Mouse (Mus musculus): ENCODE data around the gene Mrps12. TPM values are rescaled to one million over a fixed set of nuclear protein-coding genes. Genes with fewer than 3 reads are reported as not detected.
A peak's percentile ranks its signal among the peaks of the same experiment; 100 is the strongest.

Gene Mrps12
- polyA plus RNA-seq, 1 experiment from 2014 or later, result 120 TPM

DNA sequence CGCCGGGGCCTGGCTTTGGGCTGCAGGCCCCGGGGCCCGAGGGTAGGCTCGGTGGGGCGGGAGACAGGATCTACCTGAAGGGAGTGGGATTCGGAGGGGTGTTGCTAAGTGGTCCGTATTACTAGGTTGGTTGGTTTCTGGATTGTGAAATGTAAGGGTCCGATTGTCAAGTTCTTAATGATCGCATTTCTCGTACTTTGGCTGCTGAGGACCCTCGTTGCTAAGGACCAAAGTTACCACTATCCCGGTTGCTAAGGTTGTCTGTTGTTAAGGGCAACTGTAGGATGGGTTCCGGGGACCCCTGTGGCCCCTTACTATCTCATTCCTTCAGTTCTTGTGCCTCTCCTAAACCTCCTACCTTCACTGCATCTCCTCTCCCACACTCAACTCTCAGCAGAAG is 25.3 kb upstream of the Mrps12 start:
- Histone ChIP-seq H3K9ac (ENCODE audit: low read length) (peak overlapping the region; percentile 83), H3K4me2 (ENCODE audit: low read depth, low read length) (peak overlapping the region; percentile 65), H3K4me3 (ENCODE audit: low read length) (peak overlapping the region; percentile 90), H3K27me3 (ENCODE audit: control insufficient read depth, insufficient read depth, low read depth, low read length) (no peaks in the 10 kb centered on the region), H3K4me1 (replicated peaks; ENCODE audit: control insufficient read depth, insufficient read depth, low read length) (peaks cover 17% of the 10 kb centered on the region), H3K9me3 (ENCODE audit: control insufficient read depth, low read length) (no peaks in the 10 kb centered on the region), H3K36me3 (ENCODE audit: control insufficient read depth, insufficient read depth, low read length) (no peaks in the 10 kb centered on the region), H3K27ac (ENCODE audit: low read length) (no peak overlapping the region)
- no peak for ATAC-seq (ENCODE audit: low read depth)
- WGBS, result 3% methylated on average over 14 of the region's 14 CpGs

DNA sequence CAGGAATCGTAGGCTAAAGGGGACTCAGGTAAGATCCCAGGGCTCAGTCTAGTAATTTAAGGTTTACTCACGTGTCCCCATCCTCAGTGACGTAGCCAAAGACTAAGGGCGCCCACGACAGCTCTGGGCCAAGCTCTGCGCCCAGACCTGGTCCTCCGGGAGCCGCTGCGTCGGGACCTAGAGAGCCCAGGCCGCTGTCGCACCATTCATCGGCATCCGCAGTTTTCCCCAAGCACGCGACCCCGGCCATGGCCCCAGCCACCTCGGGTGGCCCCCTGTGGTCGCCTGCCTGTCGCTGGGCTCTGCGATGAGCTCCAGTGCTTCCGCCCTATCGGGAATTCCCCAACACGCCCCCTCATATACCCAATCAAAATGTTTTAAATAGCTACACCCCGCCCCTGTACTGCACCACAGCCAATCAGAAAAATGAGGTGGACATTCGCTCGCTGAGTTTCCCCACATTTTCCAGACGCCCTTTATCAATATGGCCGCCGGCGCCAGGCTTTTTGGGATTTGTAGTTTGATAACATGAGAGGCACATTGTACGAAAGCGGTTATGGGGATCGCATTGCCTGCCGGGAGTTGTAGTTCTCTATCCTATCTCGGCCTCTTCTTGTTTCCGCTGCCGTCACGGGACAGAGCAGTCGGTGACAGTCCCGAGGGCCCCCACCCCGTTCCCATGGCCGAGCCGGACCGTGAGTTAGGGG is 24.7 kb upstream of the Mrps12 start, which contains the start of gene Sirt2:
Gene Sirt2, plus strand, starts transcription at position 563 of the 707 bp plus-strand sequence.
- H3K36me3 ChIP-seq (ENCODE audit: control insufficient read depth, insufficient read depth, low read length), result peaks cover 4% of the 10 kb centered on the region; the same call in 1 of the 2 replicates
- peaks cover 17% of the 10 kb centered on the region for H3K4me1 ChIP-seq (replicated peaks; ENCODE audit: control insufficient read depth, insufficient read depth, low read length)
- peak within 1 kb of the TSS; percentile 83 for H3K9ac ChIP-seq (ENCODE audit: low read length)
- no peak within 1 kb of the TSS for H3K27ac ChIP-seq (ENCODE audit: low read length)
- ATAC-seq (ENCODE audit: low read depth), result peak; percentile 98
- H3K4me3 ChIP-seq (ENCODE audit: low read length), result peak within 1 kb of the TSS; percentile 90
- no peaks in the 10 kb centered on the region for H3K9me3 ChIP-seq (ENCODE audit: control insufficient read depth, low read length)
- under 1% methylated on average over 45 of the region's 45 CpGs for WGBS
- peak within 1 kb of the TSS; percentile 84 for H3K4me2 ChIP-seq (ENCODE audit: low read depth, low read length)
- no peaks in the 10 kb centered on the region for H3K27me3 ChIP-seq (ENCODE audit: control insufficient read depth, insufficient read depth, low read depth, low read length)

DNA sequence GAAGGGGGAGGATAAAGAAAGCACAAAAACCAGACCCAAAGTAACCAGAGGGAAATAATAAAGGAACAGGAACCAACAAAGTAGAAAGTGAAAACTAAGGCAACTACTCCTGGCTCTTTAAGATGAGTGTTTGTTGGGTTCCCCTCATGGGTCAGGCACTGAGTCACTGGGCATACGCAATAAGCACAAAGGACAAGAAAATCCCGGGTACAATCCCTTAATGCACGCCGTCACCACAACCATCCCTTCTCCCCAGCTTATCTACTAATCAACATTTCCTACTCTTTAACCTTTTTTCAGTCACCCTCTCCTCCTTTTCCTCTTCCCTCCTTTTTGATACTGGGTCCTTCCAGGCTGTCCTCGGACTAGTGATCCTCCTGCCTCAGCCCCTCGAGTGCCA is 23.6 kb upstream of the Mrps12 start:
- no peaks in the 10 kb centered on the region for H3K27me3 ChIP-seq (ENCODE audit: control insufficient read depth, insufficient read depth, low read depth, low read length)
- H3K4me3 ChIP-seq (ENCODE audit: low read length), result peak overlapping the region; percentile 90; the same call in 1 of the 2 replicates
- H3K4me2 ChIP-seq (ENCODE audit: low read depth, low read length), result peak overlapping the region; percentile 84
- H3K9me3 ChIP-seq (ENCODE audit: control insufficient read depth, low read length), result no peaks in the 10 kb centered on the region
- no peak for ATAC-seq (ENCODE audit: low read depth)
- H3K36me3 ChIP-seq (ENCODE audit: control insufficient read depth, insufficient read depth, low read length), result peaks cover 4% of the 10 kb centered on the region; the same call in 1 of the 2 replicates
- WGBS, result 83% methylated on average over 6 of the region's 6 CpGs
- no peak overlapping the region for H3K27ac ChIP-seq (ENCODE audit: low read length)
- H3K9ac ChIP-seq (ENCODE audit: low read length), result no peak overlapping the region
- H3K4me1 ChIP-seq (replicated peaks; ENCODE audit: control insufficient read depth, insufficient read depth, low read length), result peaks cover 17% of the 10 kb centered on the region

DNA sequence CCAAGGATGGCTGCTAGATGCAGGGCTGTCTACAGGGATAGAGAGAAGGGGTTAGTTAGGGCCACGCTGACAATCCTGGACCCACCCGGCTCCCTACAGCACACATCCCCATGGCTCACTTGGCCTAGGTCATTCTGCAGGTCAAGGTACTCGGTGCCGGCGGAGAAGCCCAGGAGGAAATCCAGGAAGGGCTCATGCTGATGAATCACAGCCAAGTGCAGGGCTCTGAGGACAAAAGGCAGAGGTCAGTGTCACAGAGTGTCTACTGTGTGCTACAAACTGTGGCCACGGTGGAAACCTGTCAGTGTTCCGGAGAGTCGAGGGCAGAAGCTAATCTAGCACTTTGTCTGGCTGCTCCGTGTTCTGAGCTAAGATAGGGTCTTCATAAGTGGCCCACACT is 20.3 kb upstream of the Mrps12 start:
- peaks cover 8% of the 10 kb centered on the region for H3K4me1 ChIP-seq (replicated peaks; ENCODE audit: control insufficient read depth, insufficient read depth, low read length)
- H3K4me2 ChIP-seq (ENCODE audit: low read depth, low read length), result no peak overlapping the region
- H3K36me3 ChIP-seq (ENCODE audit: control insufficient read depth, insufficient read depth, low read length), result peaks cover 14% of the 10 kb centered on the region; the same call in 1 of the 2 replicates
- no peak for ATAC-seq (ENCODE audit: low read depth)
- H3K9me3 ChIP-seq (ENCODE audit: control insufficient read depth, low read length), result no peaks in the 10 kb centered on the region
- no peaks in the 10 kb centered on the region for H3K27me3 ChIP-seq (ENCODE audit: control insufficient read depth, insufficient read depth, low read depth, low read length)
- no peak overlapping the region for H3K4me3 ChIP-seq (ENCODE audit: low read length)
- 88% methylated on average over 9 of the region's 9 CpGs for WGBS
- no peak overlapping the region for H3K9ac ChIP-seq (ENCODE audit: low read length)
- H3K27ac ChIP-seq (ENCODE audit: low read length), result no peak overlapping the region

DNA sequence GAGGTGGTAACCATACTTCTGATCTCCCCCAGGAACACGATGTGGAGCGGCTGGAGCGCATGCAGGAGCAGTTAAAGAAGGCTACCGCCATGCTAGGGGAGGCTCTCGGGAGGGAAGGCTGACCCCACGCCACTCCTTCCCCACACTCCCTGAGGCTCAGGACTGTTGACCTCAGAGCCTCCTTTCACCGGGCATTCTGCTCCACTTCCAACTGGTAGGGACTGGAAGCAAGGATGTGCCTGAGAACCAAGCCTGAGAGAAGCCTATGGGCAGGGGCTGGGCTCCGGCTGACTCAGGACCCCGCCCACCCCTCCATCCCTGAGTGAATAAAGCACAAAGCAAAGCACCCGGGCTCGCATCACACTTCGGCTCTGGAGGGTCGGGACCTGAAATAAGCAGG is 17.0 kb upstream of the Mrps12 start:
- peaks cover 15% of the 10 kb centered on the region for H3K36me3 ChIP-seq (ENCODE audit: control insufficient read depth, insufficient read depth, low read length)
- no peak overlapping the region for H3K27ac ChIP-seq (ENCODE audit: low read length)
- ATAC-seq (ENCODE audit: low read depth), result no peak
- H3K4me1 ChIP-seq (replicated peaks; ENCODE audit: control insufficient read depth, insufficient read depth, low read length), result peaks cover 2% of the 10 kb centered on the region; the same call in 1 of the 2 replicates
- peaks cover 8% of the 10 kb centered on the region for H3K27me3 ChIP-seq (ENCODE audit: control insufficient read depth, insufficient read depth, low read depth, low read length)
- no peaks in the 10 kb centered on the region for H3K9me3 ChIP-seq (ENCODE audit: control insufficient read depth, low read length)
- H3K9ac ChIP-seq (ENCODE audit: low read length), result no peak overlapping the region
- 86% methylated on average over 13 of the region's 13 CpGs for WGBS
- no peak overlapping the region for H3K4me2 ChIP-seq (ENCODE audit: low read depth, low read length)
- H3K4me3 ChIP-seq (ENCODE audit: low read length), result no peak overlapping the region

DNA sequence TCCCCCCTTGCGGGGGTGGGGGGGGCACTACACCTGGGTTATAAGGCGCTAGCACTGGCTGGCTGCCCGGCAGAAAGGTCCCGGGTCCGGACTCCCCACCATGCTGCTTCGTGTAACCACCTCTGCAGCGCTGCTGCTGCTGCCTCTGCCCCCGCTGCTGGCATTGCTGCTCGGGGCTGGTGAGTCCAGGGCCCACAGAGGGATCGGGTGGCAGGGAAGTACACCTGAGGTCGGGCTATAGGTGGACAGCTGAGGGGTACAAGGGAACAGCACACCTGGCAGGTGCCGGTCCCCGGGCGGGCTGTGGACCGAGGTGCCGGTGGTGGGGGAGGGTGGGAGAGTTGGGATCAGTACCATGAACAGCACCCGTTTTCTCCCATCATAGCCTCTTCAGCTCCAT is 14.5 kb upstream of the Mrps12 start, which contains the start of gene Ccer2:
Gene Ccer2, plus strand, starts transcription at position 96 of the 400 bp plus-strand sequence.
- no peak for ATAC-seq (ENCODE audit: low read depth)
- Histone ChIP-seq H3K9ac (ENCODE audit: low read length) (no peak within 1 kb of the TSS), H3K4me1 (replicated peaks; ENCODE audit: control insufficient read depth, insufficient read depth, low read length) (peaks cover 2% of the 10 kb centered on the region; the same call in 1 of the 2 replicates), H3K9me3 (ENCODE audit: control insufficient read depth, low read length) (no peaks in the 10 kb centered on the region), H3K36me3 (ENCODE audit: control insufficient read depth, insufficient read depth, low read length) (peaks cover 15% of the 10 kb centered on the region), H3K27ac (ENCODE audit: low read length) (no peak within 1 kb of the TSS), H3K4me3 (ENCODE audit: low read length) (no peak within 1 kb of the TSS), H3K27me3 (ENCODE audit: control insufficient read depth, insufficient read depth, low read depth, low read length) (peaks cover 8% of the 10 kb centered on the region), H3K4me2 (ENCODE audit: low read depth, low read length) (no peak within 1 kb of the TSS)
- 1% methylated on average over 17 of the region's 17 CpGs for WGBS

DNA sequence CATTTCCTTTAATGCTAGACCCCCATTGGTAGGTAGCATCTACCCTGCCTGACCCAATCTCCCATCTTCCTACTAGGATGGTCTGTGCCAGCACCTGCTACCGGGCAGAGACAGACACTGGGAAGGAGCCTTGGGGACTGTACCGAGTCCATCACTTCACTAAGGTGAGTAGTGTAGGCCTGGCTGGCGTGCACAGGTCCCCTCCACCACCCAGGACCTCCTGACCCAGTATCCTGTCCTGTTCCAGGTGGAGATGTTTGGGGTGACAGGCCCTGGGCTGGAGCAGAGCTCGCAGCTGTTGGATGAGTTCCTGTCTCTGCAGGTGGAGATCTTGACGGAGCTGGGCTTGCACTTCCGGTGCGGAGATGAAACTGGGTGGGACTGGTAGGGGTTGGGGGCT is 8.3 kb upstream of the Mrps12 start:
- no peak overlapping the region for H3K27ac ChIP-seq (ENCODE audit: low read length)
- no peaks in the 10 kb centered on the region for H3K4me1 ChIP-seq (replicated peaks; ENCODE audit: control insufficient read depth, insufficient read depth, low read length)
- H3K9ac ChIP-seq (ENCODE audit: low read length), result no peak overlapping the region
- no peaks in the 10 kb centered on the region for H3K27me3 ChIP-seq (ENCODE audit: control insufficient read depth, insufficient read depth, low read depth, low read length)
- no peak for ATAC-seq (ENCODE audit: low read depth)
- peaks cover 11% of the 10 kb centered on the region for H3K36me3 ChIP-seq (ENCODE audit: control insufficient read depth, insufficient read depth, low read length)
- H3K4me2 ChIP-seq (ENCODE audit: low read depth, low read length), result no peak overlapping the region
- no peaks in the 10 kb centered on the region for H3K9me3 ChIP-seq (ENCODE audit: control insufficient read depth, low read length)
- 91% methylated on average over 7 of the region's 7 CpGs for WGBS
- H3K4me3 ChIP-seq (ENCODE audit: low read length), result no peak overlapping the region

DNA sequence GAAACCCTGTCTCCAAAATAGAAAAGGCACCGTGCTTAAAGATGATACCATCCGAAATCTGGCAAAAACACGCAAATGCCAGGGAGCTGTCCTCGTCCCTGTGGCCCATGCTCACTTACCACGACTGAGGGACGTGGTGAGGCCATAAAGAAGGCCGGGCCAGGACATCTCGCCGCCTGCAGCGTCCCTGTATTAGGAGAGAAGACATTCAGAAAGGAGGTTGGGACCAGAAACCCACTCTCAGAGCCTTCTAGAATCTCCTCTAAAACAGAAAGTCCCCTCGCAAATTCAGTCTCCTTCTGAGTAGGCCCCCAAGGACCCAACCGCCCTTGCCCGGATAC is 282 bp downstream of the Mrps12 start:
- H3K36me3 ChIP-seq (ENCODE audit: control insufficient read depth, insufficient read depth, low read length), result peaks cover 18% of the 10 kb centered on the region
- peak; percentile 10 for ATAC-seq (ENCODE audit: low read depth)
- H3K4me2 ChIP-seq (ENCODE audit: low read depth, low read length), result peak overlapping the region; percentile 91

DNA sequence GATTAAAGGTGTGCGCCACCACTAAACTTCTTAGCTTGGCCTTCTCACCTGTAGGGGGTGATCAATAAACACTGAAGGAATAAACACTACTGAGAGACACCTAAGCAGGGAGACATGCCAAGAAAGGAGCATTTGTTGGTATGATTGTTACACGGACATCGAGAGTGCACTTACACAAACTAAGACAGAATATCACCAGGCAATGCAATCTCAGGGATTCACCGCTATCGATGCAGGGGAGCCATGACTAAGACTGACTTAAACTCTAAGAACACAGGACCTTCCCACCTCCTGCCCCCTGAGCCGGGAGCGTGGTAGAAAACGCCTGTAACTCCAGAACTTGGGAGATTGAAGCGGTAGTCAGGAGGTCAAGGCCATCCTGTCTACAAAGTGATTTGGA is 671 bp downstream of the Mrps12 start:
- no peaks in the 10 kb centered on the region for H3K27me3 ChIP-seq (ENCODE audit: control insufficient read depth, insufficient read depth, low read depth, low read length)
- 23% methylated on average over 9 of the region's 9 CpGs for WGBS
- peaks cover 15% of the 10 kb centered on the region for H3K36me3 ChIP-seq (ENCODE audit: control insufficient read depth, insufficient read depth, low read length)

More for the DNA sequence above, 282 bp downstream of the Mrps12 start:
- H3K9me3 ChIP-seq (ENCODE audit: control insufficient read depth, low read length), result no peaks in the 10 kb centered on the region
- peak overlapping the region; percentile 82 for H3K9ac ChIP-seq (ENCODE audit: low read length)
- peak overlapping the region; percentile 15; the same call in 1 of the 2 replicates for H3K27ac ChIP-seq (ENCODE audit: low read length)
- 1% methylated on average over 13 of the region's 13 CpGs for WGBS
- H3K4me3 ChIP-seq (ENCODE audit: low read length), result peak overlapping the region; percentile 74
- H3K27me3 ChIP-seq (ENCODE audit: control insufficient read depth, insufficient read depth, low read depth, low read length), result no peaks in the 10 kb centered on the region
- peaks cover 12% of the 10 kb centered on the region for H3K4me1 ChIP-seq (replicated peaks; ENCODE audit: control insufficient read depth, insufficient read depth, low read length)

More for the DNA sequence above, 671 bp downstream of the Mrps12 start:
- peaks cover 12% of the 10 kb centered on the region for H3K4me1 ChIP-seq (replicated peaks; ENCODE audit: control insufficient read depth, insufficient read depth, low read length)
- H3K9ac ChIP-seq (ENCODE audit: low read length), result peak overlapping the region; percentile 82
- H3K4me3 ChIP-seq (ENCODE audit: low read length), result peak overlapping the region; percentile 74
- H3K9me3 ChIP-seq (ENCODE audit: control insufficient read depth, low read length), result no peaks in the 10 kb centered on the region
- no peak for ATAC-seq (ENCODE audit: low read depth)
- H3K4me2 ChIP-seq (ENCODE audit: low read depth, low read length), result peak overlapping the region; percentile 91
- H3K27ac ChIP-seq (ENCODE audit: low read length), result peak overlapping the region; percentile 15; the same call in 1 of the 2 replicates

Measured in lung, embryonic 16.5 days (tissue).